Mouse (Mus musculus) neural tube, embryonic 13.5 days (tissue): Measurements from ENCODE around the gene Adam12. TPM values are rescaled to one million over a fixed set of nuclear protein-coding genes. Genes with fewer than 3 reads are reported as not detected.
"Not testable (repeated sequence)": the region's sequence is repeated elsewhere in the genome, so short reads cannot be mapped to it uniquely, and the experiment has no call there.

Source experiments
- ATAC-seq: fragments of 200-750 bp; cut with Nextera tagmentation; 2 replicates; pipeline ENCODE4 v1.8.0; 2017; ENCODE audit warnings: low read depth, mild to moderate bottlenecking, moderate TSS enrichment, moderate library complexity
- H3K27ac ChIP-seq: fragments of 300-500 bp; sonication (generic); replicated peaks from 2 replicates; pipeline ENCODE4 v1.5.1; 2015; ENCODE audit warnings: moderate library complexity, mild to moderate bottlenecking, inconsistent platforms
- H3K27me3 ChIP-seq: fragments of 300-500 bp; sonication (generic); 2 replicates; pipeline ENCODE4 v1.6.1; 2015; ENCODE audit warnings: mild to moderate bottlenecking, inconsistent platforms
- H3K36me3 ChIP-seq: fragments of 300-500 bp; sonication (generic); 2 replicates; pipeline ENCODE4 v1.6.1; 2015; ENCODE audit warnings: mild to moderate bottlenecking, inconsistent platforms
- H3K4me1 ChIP-seq: fragments of 300-500 bp; sonication (generic); replicated peaks from 2 replicates; pipeline ENCODE4 v1.6.1; 2015; ENCODE audit warnings: inconsistent platforms
- H3K4me2 ChIP-seq: fragments of 300-500 bp; sonication (generic); 2 replicates; pipeline ENCODE4 v1.6.1; 2015; ENCODE audit warnings: inconsistent platforms, mild to moderate bottlenecking, moderate library complexity
- H3K4me3 ChIP-seq: fragments of 300-500 bp; sonication (generic); 2 replicates; pipeline ENCODE4 v1.5.1; 2015; ENCODE audit warnings: mild to moderate bottlenecking, inconsistent platforms
- H3K9ac ChIP-seq: fragments of 300-500 bp; sonication (generic); 2 replicates; pipeline ENCODE4 v1.6.1; 2015; ENCODE audit warnings: moderate library complexity, mild to moderate bottlenecking, inconsistent platforms
- H3K9me3 ChIP-seq: fragments of 300-500 bp; sonication (generic); 2 replicates; pipeline ENCODE4 v1.6.1; 2016; ENCODE audit warnings: inconsistent platforms
- WGBS: fragments of 180-500 bp; shearing (Covaris S2); methylation state at CpG from one replicate; pipeline ENCODE4 v1.1.7; 2015; 5-methylcytosine and 5-hydroxymethylcytosine counted together
- polyA plus RNA-seq: library from polyadenylated mRNA; unstranded; fragments of >200 nt; fragmentation: Nextera tagmentation; extraction: Ambion mirVana; gene quantifications from 2 replicates; pipeline ENCODE4 v1.2.1, GENCODE M21; 2015

The Adam12 gene
- polyA plus RNA-seq, 1 experiment from 2014 or later = 2.4 TPM

- no peak overlapping the region for H3K27ac ChIP-seq
- peaks cover 11% of the 10 kb centered on the region; the same call in 1 of the 2 replicates for H3K27me3 ChIP-seq
- peaks cover 10% of the 10 kb centered on the region for H3K9me3 ChIP-seq
- no peaks in the 10 kb centered on the region for H3K36me3 ChIP-seq
- peaks cover 6% of the 10 kb centered on the region for H3K4me1 ChIP-seq
- no peak overlapping the region for H3K4me2 ChIP-seq
- no peak overlapping the region for H3K9ac ChIP-seq
- H3K4me3 ChIP-seq = no peak overlapping the region
- WGBS = 16% methylated on average over 7 of the region's 7 CpGs
- ATAC-seq = no peak; the same call in 1 of the 2 replicates
Observed at GRCm38 (mm10) chr7:133909833-133910375, 322.0 kb downstream of the Adam12 start.

- Histone ChIP-seq H3K27ac (no peak overlapping the region), H3K27me3 (peaks cover 11% of the 10 kb centered on the region; the same call in 1 of the 2 replicates), H3K9ac (no peak overlapping the region), H3K36me3 (no peaks in the 10 kb centered on the region), H3K4me1 (peaks cover 6% of the 10 kb centered on the region), H3K9me3 (peaks cover 11% of the 10 kb centered on the region), H3K4me2 (no peak overlapping the region), H3K4me3 (no peak overlapping the region)
- ATAC-seq = no peak
- WGBS = 93% methylated on average over 4 of the region's 4 CpGs
Observed at GRCm38 (mm10) chr7:133908966-133909365, 323.0 kb downstream of the Adam12 start.

- no peak overlapping the region for H3K4me3 ChIP-seq
- no peak overlapping the region for H3K4me2 ChIP-seq
- H3K9me3 ChIP-seq = no peaks in the 10 kb centered on the region
- no peak overlapping the region for H3K9ac ChIP-seq
- no peaks in the 10 kb centered on the region for H3K27me3 ChIP-seq
- no peaks in the 10 kb centered on the region for H3K4me1 ChIP-seq
- no peaks in the 10 kb centered on the region for H3K36me3 ChIP-seq
- no peak for ATAC-seq
- no peak overlapping the region for H3K27ac ChIP-seq
- 88% methylated on average over 4 of the region's 4 CpGs for WGBS
Observed at GRCm38 (mm10) chr7:133899391-133899790, 332.6 kb downstream of the Adam12 start.

- ATAC-seq = no peak
- Histone ChIP-seq H3K36me3 (no peaks in the 10 kb centered on the region), H3K27me3 (no peaks in the 10 kb centered on the region)
Observed at GRCm38 (mm10) chr7:133891796-133892195, 340.1 kb downstream of the Adam12 start.

GRCm38 (mm10) chr7:133891298-133891697, 340.6 kb downstream of the Adam12 start:
- H3K27me3 ChIP-seq = no peaks in the 10 kb centered on the region

More at GRCm38 (mm10) chr7:133891796-133892195, 340.1 kb downstream of the Adam12 start:
- H3K4me2 ChIP-seq = no peak overlapping the region
- no peaks in the 10 kb centered on the region for H3K9me3 ChIP-seq
- 73% methylated on average over 4 of the region's 4 CpGs for WGBS
- H3K27ac ChIP-seq = no peak overlapping the region
- no peak overlapping the region for H3K9ac ChIP-seq
- no peak overlapping the region for H3K4me3 ChIP-seq
- no peaks in the 10 kb centered on the region for H3K4me1 ChIP-seq

GRCm38 (mm10) chr7:133889986-133890385, 342.0 kb downstream of the Adam12 start:
- Histone ChIP-seq H3K4me1 (no peaks in the 10 kb centered on the region), H3K4me3 (no peak overlapping the region), H3K4me2 (no peak overlapping the region), H3K27me3 (no peaks in the 10 kb centered on the region), H3K27ac (no peak overlapping the region), H3K9ac (no peak overlapping the region), H3K36me3 (no peaks in the 10 kb centered on the region), H3K9me3 (no peaks in the 10 kb centered on the region)
- WGBS = 88% methylated on average over 4 of the region's 4 CpGs
- no peak for ATAC-seq

More at GRCm38 (mm10) chr7:133891298-133891697, 340.6 kb downstream of the Adam12 start:
- no peak for ATAC-seq
- Histone ChIP-seq H3K9ac (no peak overlapping the region), H3K27ac (no peak overlapping the region), H3K4me2 (no peak overlapping the region), H3K4me1 (no peaks in the 10 kb centered on the region), H3K9me3 (no peaks in the 10 kb centered on the region), H3K36me3 (no peaks in the 10 kb centered on the region), H3K4me3 (no peak overlapping the region)
- WGBS = 91% methylated on average over 9 of the region's 9 CpGs

GRCm38 (mm10) chr7:133888926-133889920, 342.7 kb downstream of the Adam12 start:
- Histone ChIP-seq H3K27ac (no peak overlapping the region), H3K27me3 (no peaks in the 10 kb centered on the region), H3K36me3 (no peaks in the 10 kb centered on the region), H3K4me3 (no peak overlapping the region), H3K9ac (no peak overlapping the region), H3K4me2 (no peak overlapping the region), H3K4me1 (no peaks in the 10 kb centered on the region), H3K9me3 (no peaks in the 10 kb centered on the region)
- no peak for ATAC-seq
- WGBS = 85% methylated on average over 19 of the region's 19 CpGs

- H3K4me2 ChIP-seq, H3K9ac ChIP-seq: not testable (repeated sequence)
- 63% methylated on average over 5 of the region's 9 CpGs for WGBS
Observed at GRCm38 (mm10) chr7:133884759-133885431, 347.1 kb downstream of the Adam12 start.

GRCm38 (mm10) chr7:133879761-133880160, 352.2 kb downstream of the Adam12 start:
- Histone ChIP-seq H3K27ac (no peak overlapping the region), H3K9me3 (no peaks in the 10 kb centered on the region), H3K4me2 (no peak overlapping the region), H3K36me3 (no peaks in the 10 kb centered on the region), H3K9ac (no peak overlapping the region), H3K4me3 (no peak overlapping the region), H3K4me1 (no peaks in the 10 kb centered on the region), H3K27me3 (no peaks in the 10 kb centered on the region)
- 94% methylated on average over 8 of the region's 8 CpGs for WGBS
- ATAC-seq = no peak

More at GRCm38 (mm10) chr7:133884759-133885431, 347.1 kb downstream of the Adam12 start:
- not testable (repeated sequence) for H3K27ac ChIP-seq, H3K9me3 ChIP-seq, H3K4me1 ChIP-seq, ATAC-seq, H3K36me3 ChIP-seq, H3K4me3 ChIP-seq, H3K27me3 ChIP-seq

GRCm38 (mm10) chr7:133876646-133877342, 355.2 kb downstream of the Adam12 start:
- H3K36me3 ChIP-seq = no peaks in the 10 kb centered on the region
- H3K27me3 ChIP-seq = no peaks in the 10 kb centered on the region
- H3K27ac ChIP-seq = no peak overlapping the region
- H3K4me1 ChIP-seq = no peaks in the 10 kb centered on the region
- 82% methylated on average over 17 of the region's 17 CpGs for WGBS
- no peak overlapping the region for H3K4me2 ChIP-seq
- H3K9me3 ChIP-seq = no peaks in the 10 kb centered on the region
- no peak overlapping the region for H3K4me3 ChIP-seq
- ATAC-seq = no peak
- H3K9ac ChIP-seq = no peak overlapping the region

GRCm38 (mm10) chr7:133876139-133876538, 355.8 kb downstream of the Adam12 start:
- H3K9me3 ChIP-seq = no peaks in the 10 kb centered on the region

More at GRCm38 (mm10) chr7:133876139-133876538, 355.8 kb downstream of the Adam12 start:
- Histone ChIP-seq H3K27me3 (no peaks in the 10 kb centered on the region), H3K4me1 (no peaks in the 10 kb centered on the region), H3K4me3 (no peak overlapping the region), H3K36me3 (no peaks in the 10 kb centered on the region), H3K27ac (no peak overlapping the region), H3K9ac (no peak overlapping the region), H3K4me2 (no peak overlapping the region)
- ATAC-seq = no peak
- 62% methylated on average over 3 of the region's 3 CpGs for WGBS
